Mouse (Mus musculus): ENCODE measurements around the gene Zbtb7b. TPM values are rescaled to one million over a fixed set of nuclear protein-coding genes. Genes with fewer than 3 reads are reported as not detected.

Gene Zbtb7b
- total RNA-seq, 2 experiments from 2014 or later = 5.8 to 15.2 TPM

- no peak for ATAC-seq (replicated peaks; ENCODE audit: low FRiP score, poor library complexity, severe bottlenecking)
Observed at GRCm38 (mm10) chr3:89346815-89347540, 47.6 kb downstream of the Zbtb7b start.

DNA sequence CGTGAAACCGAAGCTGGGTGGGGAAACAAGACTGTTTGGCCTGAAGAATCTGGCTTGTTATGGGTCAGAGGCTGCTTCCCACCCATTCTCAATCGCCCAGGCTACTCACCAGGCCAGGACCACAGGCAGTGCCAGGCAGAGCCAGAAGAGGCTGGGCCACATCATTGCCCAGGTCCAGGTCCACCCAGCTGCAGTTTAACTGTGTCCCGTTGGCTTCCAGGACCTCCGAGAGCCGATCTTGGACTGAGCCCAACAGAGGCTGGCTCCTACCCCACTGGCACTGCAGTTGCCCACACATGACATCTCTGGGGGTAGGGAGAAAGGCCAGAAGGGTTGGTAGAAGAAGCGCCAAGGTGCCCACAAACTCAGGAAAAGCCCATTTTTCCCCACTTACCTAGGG lies 51.3 kb downstream of the Zbtb7b start:
- ATAC-seq (replicated peaks; ENCODE audit: low FRiP score, poor library complexity, severe bottlenecking) = no peak

- no peak for ATAC-seq (replicated peaks; ENCODE audit: low FRiP score, poor library complexity, severe bottlenecking)
Observed at GRCm38 (mm10) chr3:89341794-89342193, 52.8 kb downstream of the Zbtb7b start.

DNA sequence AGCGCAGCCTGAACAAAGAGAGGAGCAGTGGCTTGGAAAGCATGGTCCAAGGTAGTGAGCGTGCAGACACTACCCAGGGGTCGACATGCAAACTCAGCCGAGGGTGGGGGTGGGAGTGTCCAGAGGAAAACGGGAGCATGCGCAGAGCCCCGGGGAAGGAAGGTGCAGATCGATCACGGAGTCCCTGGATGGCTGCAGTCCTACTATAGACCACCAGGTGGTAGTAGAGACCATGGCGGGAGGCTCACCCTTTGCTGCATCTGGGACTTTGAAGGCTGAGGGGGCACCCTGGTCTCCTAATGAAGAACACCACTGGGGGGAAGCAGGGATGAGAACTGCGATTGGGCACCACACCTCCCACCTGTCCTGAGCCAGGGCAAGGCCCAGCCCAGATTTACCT lies 54.1 kb downstream of the Zbtb7b start:
- ATAC-seq (replicated peaks; ENCODE audit: low FRiP score, poor library complexity, severe bottlenecking) = peak; percentile 58

DNA sequence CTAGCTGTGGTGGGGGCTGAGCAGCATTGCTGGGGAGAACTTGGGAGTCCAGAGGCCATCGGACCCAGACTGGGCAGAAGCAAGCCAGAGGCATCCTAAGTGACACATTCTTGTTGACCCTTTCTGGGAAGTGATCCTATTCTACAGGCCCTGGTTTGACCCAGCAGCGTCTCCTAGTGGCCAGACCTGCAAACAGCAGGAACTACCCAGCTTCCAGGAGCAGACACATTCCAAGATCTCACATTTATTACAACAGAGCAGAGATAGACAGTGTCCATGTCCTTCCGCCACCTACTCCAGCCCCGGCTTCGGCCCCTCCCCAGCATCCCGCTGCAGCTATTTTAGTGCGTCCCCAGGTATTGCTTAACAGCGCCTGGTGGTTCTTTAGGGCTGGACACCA lies 55.2 kb downstream of the Zbtb7b start:
- ATAC-seq (replicated peaks; ENCODE audit: low FRiP score, poor library complexity, severe bottlenecking) = 0 out of 2 replicates have a peak, but pooled peaks have one; percentile 47

- no peak for ATAC-seq (replicated peaks; ENCODE audit: low FRiP score, poor library complexity, severe bottlenecking)
Observed at GRCm38 (mm10) chr3:89337721-89338578, 56.6 kb downstream of the Zbtb7b start, which contains the start of gene Efna4. TSS of gene Efna4 (minus strand) at chr3:89338028.

GRCm38 (mm10) chr3:89337062-89337720 lies 57.4 kb downstream of the Zbtb7b start:
- no peak for ATAC-seq (replicated peaks; ENCODE audit: low FRiP score, poor library complexity, severe bottlenecking)

DNA sequence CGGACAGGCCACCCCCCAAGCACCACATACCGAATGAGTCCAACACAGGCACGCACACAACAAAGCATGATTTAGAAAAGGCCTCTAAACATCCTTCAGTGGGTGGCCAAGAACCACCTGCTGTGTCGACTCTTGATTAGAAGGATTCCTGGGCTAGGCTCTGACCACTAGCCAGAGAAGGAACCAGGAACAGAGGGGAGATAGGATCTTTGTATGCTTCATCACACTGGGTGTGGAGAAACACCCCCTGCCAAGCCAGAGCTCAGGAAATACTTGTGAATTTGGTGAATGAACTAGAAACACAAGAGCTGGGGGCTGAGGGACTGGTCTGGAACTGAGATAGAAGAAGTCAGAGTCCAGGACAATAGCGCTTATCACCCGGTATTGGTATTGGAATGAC lies 58.0 kb downstream of the Zbtb7b start:
- ATAC-seq (replicated peaks; ENCODE audit: low FRiP score, poor library complexity, severe bottlenecking) = no peak

GRCm38 (mm10) chr3:89333053-89333452 lies 61.5 kb downstream of the Zbtb7b start:
- ATAC-seq (replicated peaks; ENCODE audit: low FRiP score, poor library complexity, severe bottlenecking) = no peak

GRCm38 (mm10) chr3:89332476-89332875 lies 62.1 kb downstream of the Zbtb7b start:
- ATAC-seq (replicated peaks; ENCODE audit: low FRiP score, poor library complexity, severe bottlenecking) = no peak

DNA sequence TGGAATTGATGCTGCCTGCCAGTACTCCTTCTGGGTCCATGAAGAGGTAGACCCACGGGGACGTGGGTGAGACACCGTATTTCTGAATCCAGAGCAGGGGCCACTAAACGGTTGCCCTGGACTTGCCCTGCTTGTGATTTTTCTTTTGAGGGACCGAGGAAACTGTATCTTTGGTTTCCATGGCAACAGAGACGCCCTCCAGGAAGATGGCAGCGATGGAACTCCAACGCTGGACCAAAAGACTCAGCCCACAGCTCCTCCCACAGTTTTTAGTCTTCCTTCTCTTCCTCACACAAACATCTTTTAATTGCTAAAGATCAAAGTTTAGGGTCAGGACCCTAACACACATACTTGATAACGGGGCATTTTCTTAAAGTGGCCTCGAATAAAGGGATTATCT lies 62.6 kb downstream of the Zbtb7b start:
- ATAC-seq (replicated peaks; ENCODE audit: low FRiP score, poor library complexity, severe bottlenecking) = no peak

DNA sequence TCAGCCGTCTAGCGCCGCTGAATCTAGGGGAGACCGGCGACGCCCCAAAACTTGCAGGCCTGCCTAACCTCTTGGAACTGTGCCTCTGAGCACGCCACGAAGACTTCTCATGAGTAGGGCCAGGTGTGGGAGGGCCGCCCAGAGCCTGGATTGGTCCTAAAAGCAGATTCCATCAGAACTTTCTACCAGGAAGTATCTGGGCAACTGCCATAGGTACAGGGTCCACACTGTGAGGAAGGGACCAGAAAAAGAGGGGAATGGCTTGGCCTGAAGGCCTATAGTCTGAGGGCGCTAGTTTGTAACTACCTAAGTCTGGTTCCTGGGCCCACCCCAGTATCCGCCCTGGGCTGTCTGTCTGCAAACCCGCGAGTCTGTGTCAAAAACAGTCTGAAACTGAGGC lies 63.0 kb downstream of the Zbtb7b start:
- no peak for ATAC-seq (replicated peaks; ENCODE audit: low FRiP score, poor library complexity, severe bottlenecking)

DNA sequence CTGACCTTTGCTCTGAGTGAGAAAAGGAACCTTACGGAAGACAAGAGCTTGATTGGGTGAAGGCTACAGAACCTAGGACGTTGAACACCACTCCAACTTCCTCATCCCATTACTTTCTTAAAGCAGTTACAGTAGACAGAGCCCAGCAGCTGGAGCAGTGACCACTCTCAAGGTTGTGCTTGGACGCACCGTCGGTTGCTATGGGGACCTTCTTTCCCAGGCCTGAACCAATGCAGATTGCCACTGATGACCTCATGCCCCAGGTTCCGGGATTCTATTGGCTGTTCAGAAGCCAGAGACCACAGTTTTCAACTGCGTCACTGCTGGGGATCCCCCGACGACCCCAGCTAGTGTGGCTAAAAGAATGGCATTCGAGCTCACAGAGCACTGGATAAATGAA lies 63.6 kb downstream of the Zbtb7b start:
- ATAC-seq (replicated peaks; ENCODE audit: low FRiP score, poor library complexity, severe bottlenecking) = no peak

DNA sequence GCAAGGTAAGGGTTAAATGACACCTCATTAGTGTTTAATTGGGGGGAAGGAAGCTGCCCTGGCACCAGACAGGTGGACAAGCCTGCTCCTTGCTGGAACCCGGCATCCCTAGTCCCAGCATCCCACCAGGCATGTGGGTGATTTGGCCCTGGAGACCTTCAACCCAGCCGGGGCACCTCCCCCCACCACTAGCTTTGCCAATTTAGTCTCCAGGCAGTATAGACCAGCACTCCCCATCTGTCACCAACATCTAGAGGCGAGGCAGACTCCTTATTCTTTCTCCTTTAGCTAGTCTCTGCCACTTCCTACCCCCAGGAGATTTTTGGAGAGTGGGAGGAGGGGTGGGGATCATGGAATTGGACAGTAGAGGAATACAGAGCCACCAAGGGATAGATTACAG lies 64.2 kb downstream of the Zbtb7b start:
- ATAC-seq (replicated peaks; ENCODE audit: low FRiP score, poor library complexity, severe bottlenecking) = no peak

DNA sequence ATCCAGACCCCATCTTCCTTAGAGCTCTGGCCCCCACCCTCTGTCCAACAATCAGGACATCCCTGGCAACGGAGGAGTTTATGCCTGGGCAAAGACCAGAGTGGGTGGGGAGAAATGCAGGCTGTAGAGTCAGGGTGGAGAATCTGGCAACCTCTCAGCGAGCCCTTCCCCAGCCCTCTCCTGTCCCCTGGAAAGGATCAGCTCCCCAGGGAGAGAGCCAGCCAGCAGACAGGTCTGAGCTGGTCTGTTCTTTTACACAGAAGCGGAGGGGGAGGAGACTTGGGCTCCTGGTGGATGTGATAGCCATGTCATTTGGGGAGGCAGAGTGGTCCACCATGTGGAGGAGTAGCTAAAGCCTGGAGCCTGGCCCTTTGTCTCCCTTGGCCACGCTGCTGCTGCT lies 66.0 kb downstream of the Zbtb7b start:
- ATAC-seq (replicated peaks; ENCODE audit: low FRiP score, poor library complexity, severe bottlenecking) = no peak

Other genes with a start within 250 kb of the Zbtb7b start
- gene Hcn3, start 234.6 kb downstream of the Zbtb7b start, total RNA-seq (2015; ENCODE audit: low replicate concordance) = not detected in 2 replicates
- gene Hcn3, start 234.6 kb downstream of the Zbtb7b start, total RNA-seq (2017; ENCODE audit: low replicate concordance) = 1.3 TPM in 1 of 2 replicates, not detected in the other
- 16.3 and 37.9 TPM in 2 replicates for gene Clk2, start 230.0 kb downstream of the Zbtb7b start, total RNA-seq (2015; ENCODE audit: low replicate concordance)
- 24.4 and 47.4 TPM in 2 replicates for gene Clk2, start 230.0 kb downstream of the Zbtb7b start, total RNA-seq (2017; ENCODE audit: low replicate concordance)
- gene Scamp3, start 217.3 kb downstream of the Zbtb7b start, total RNA-seq (2015; ENCODE audit: low replicate concordance) = 20.3 and 24.0 TPM in 2 replicates
- gene Scamp3, start 217.3 kb downstream of the Zbtb7b start, total RNA-seq (2017; ENCODE audit: low replicate concordance) = 3.5 and 5.8 TPM in 2 replicates
- gene Fam189b, start 211.6 kb downstream of the Zbtb7b start, total RNA-seq (2015; ENCODE audit: low replicate concordance) = 3.3 and 18.6 TPM in 2 replicates
- 1.8 TPM in 1 of 2 replicates, not detected in the other for gene Fam189b, start 211.6 kb downstream of the Zbtb7b start, total RNA-seq (2017; ENCODE audit: low replicate concordance)
- 11.1 and 18.8 TPM in 2 replicates for gene Gba, start 191.8 kb downstream of the Zbtb7b start, total RNA-seq (2015; ENCODE audit: low replicate concordance)
- gene Gba, start 191.8 kb downstream of the Zbtb7b start, total RNA-seq (2017; ENCODE audit: low replicate concordance) = 12.9 and 13.2 TPM in 2 replicates
- gene Thbs3, start 179.6 kb downstream of the Zbtb7b start, total RNA-seq (2015; ENCODE audit: low replicate concordance) = not detected in 2 replicates
- gene Thbs3, start 179.6 kb downstream of the Zbtb7b start, total RNA-seq (2017; ENCODE audit: low replicate concordance) = 1.7 TPM in 1 of 2 replicates, not detected in the other
- gene Mtx1, start 167.7 kb downstream of the Zbtb7b start, total RNA-seq (2015; ENCODE audit: low replicate concordance) = 4.0 and 13.4 TPM in 2 replicates
- gene Mtx1, start 167.7 kb downstream of the Zbtb7b start, total RNA-seq (2017; ENCODE audit: low replicate concordance) = 8.6 and 13.4 TPM in 2 replicates
- not detected in 2 replicates for gene Muc1, start 165.7 kb downstream of the Zbtb7b start, total RNA-seq (2015; ENCODE audit: low replicate concordance)
- gene Muc1, start 165.7 kb downstream of the Zbtb7b start, total RNA-seq (2017; ENCODE audit: low replicate concordance) = not detected in 2 replicates
- gene Krtcap2, start 148.8 kb downstream of the Zbtb7b start, total RNA-seq (2015; ENCODE audit: low replicate concordance) = 47.0 and 49.8 TPM in 2 replicates
- 17.8 and 31.8 TPM in 2 replicates for gene Krtcap2, start 148.8 kb downstream of the Zbtb7b start, total RNA-seq (2017; ENCODE audit: low replicate concordance)
- gene Trim46, start 148.5 kb downstream of the Zbtb7b start, total RNA-seq (2015; ENCODE audit: low replicate concordance) = not detected in 2 replicates
- not detected in 2 replicates for gene Trim46, start 148.5 kb downstream of the Zbtb7b start, total RNA-seq (2017; ENCODE audit: low replicate concordance)
- gene Dpm3, start 135.4 kb downstream of the Zbtb7b start, total RNA-seq (2015; ENCODE audit: low replicate concordance) = 16.1 and 42.3 TPM in 2 replicates
- 4.3 TPM in 1 of 2 replicates, not detected in the other for gene Dpm3, start 135.4 kb downstream of the Zbtb7b start, total RNA-seq (2017; ENCODE audit: low replicate concordance)
- 8.8 and 12.9 TPM in 2 replicates for gene Slc50a1, start 124.2 kb downstream of the Zbtb7b start, total RNA-seq (2015; ENCODE audit: low replicate concordance)
- gene Slc50a1, start 124.2 kb downstream of the Zbtb7b start, total RNA-seq (2017; ENCODE audit: low replicate concordance) = 10.9 and 11.5 TPM in 2 replicates
- not detected in 2 replicates for gene Efna1, start 113.6 kb downstream of the Zbtb7b start, total RNA-seq (2015; ENCODE audit: low replicate concordance)
- gene Efna1, start 113.6 kb downstream of the Zbtb7b start, total RNA-seq (2017; ENCODE audit: low replicate concordance) = not detected in 2 replicates
- gene Efna3, start 71.8 kb downstream of the Zbtb7b start, total RNA-seq (2015; ENCODE audit: low replicate concordance) = not detected in 2 replicates
- not detected in 2 replicates for gene Efna3, start 71.8 kb downstream of the Zbtb7b start, total RNA-seq (2017; ENCODE audit: low replicate concordance)
- gene Efna4, start 56.7 kb downstream of the Zbtb7b start, total RNA-seq (2015; ENCODE audit: low replicate concordance) = not detected in 2 replicates
- not detected in 2 replicates for gene Efna4, start 56.7 kb downstream of the Zbtb7b start, total RNA-seq (2017; ENCODE audit: low replicate concordance)
- 25.3 and 34.2 TPM in 2 replicates for gene Adam15, start 44.8 kb downstream of the Zbtb7b start, total RNA-seq (2015; ENCODE audit: low replicate concordance)
- gene Adam15, start 44.8 kb downstream of the Zbtb7b start, total RNA-seq (2017; ENCODE audit: low replicate concordance) = 5.0 and 14.1 TPM in 2 replicates
- gene Dcst2, start 32.8 kb downstream of the Zbtb7b start, total RNA-seq (2015; ENCODE audit: low replicate concordance) = not detected in 2 replicates
- not detected in 2 replicates for gene Dcst2, start 32.8 kb downstream of the Zbtb7b start, total RNA-seq (2017; ENCODE audit: low replicate concordance)
- gene Dcst1, start 29.5 kb downstream of the Zbtb7b start, total RNA-seq (2015; ENCODE audit: low replicate concordance) = not detected in 2 replicates
- gene Dcst1, start 29.5 kb downstream of the Zbtb7b start, total RNA-seq (2017; ENCODE audit: low replicate concordance) = not detected in 2 replicates
- 0.63 and 3.7 TPM in 2 replicates for gene Lenep, start 8.0 kb upstream of the Zbtb7b start, total RNA-seq (2015; ENCODE audit: low replicate concordance)
- gene Lenep, start 8.0 kb upstream of the Zbtb7b start, total RNA-seq (2017; ENCODE audit: low replicate concordance) = 0.17 TPM in 1 of 2 replicates, not detected in the other
- gene Flad1, start 17.1 kb upstream of the Zbtb7b start, total RNA-seq (2015; ENCODE audit: low replicate concordance) = 2.1 and 6.3 TPM in 2 replicates
- gene Flad1, start 17.1 kb upstream of the Zbtb7b start, total RNA-seq (2017; ENCODE audit: low replicate concordance) = 1.8 and 3.1 TPM in 2 replicates
- gene Cks1b, start 23.6 kb upstream of the Zbtb7b start, total RNA-seq (2015; ENCODE audit: low replicate concordance) = 67.9 and 79.9 TPM in 2 replicates
- gene Cks1b, start 23.6 kb upstream of the Zbtb7b start, total RNA-seq (2017; ENCODE audit: low replicate concordance) = 37.4 and 42.1 TPM in 2 replicates
- 14.4 and 25.2 TPM in 2 replicates for gene Shc1, start 23.7 kb upstream of the Zbtb7b start, total RNA-seq (2015; ENCODE audit: low replicate concordance)
- gene Shc1, start 23.7 kb upstream of the Zbtb7b start, total RNA-seq (2017; ENCODE audit: low replicate concordance) = 21.3 and 24.1 TPM in 2 replicates
- gene Pygo2, start 35.4 kb upstream of the Zbtb7b start, total RNA-seq (2015; ENCODE audit: low replicate concordance) = 9.8 and 11.5 TPM in 2 replicates
- 5.6 and 12.4 TPM in 2 replicates for gene Pygo2, start 35.4 kb upstream of the Zbtb7b start, total RNA-seq (2017; ENCODE audit: low replicate concordance)
- gene Pbxip1, start 41.9 kb upstream of the Zbtb7b start, total RNA-seq (2015; ENCODE audit: low replicate concordance) = 3.8 and 4.2 TPM in 2 replicates
- 6.2 and 8.6 TPM in 2 replicates for gene Pbxip1, start 41.9 kb upstream of the Zbtb7b start, total RNA-seq (2017; ENCODE audit: low replicate concordance)
- gene Pmvk, start 59.8 kb upstream of the Zbtb7b start, total RNA-seq (2015; ENCODE audit: low replicate concordance) = 5.4 and 8.1 TPM in 2 replicates
- 6.6 and 10.1 TPM in 2 replicates for gene Pmvk, start 59.8 kb upstream of the Zbtb7b start, total RNA-seq (2017; ENCODE audit: low replicate concordance)
- not detected in 2 replicates for gene Kcnn3, start 125.4 kb upstream of the Zbtb7b start, total RNA-seq (2015; ENCODE audit: low replicate concordance)
- gene Kcnn3, start 125.4 kb upstream of the Zbtb7b start, total RNA-seq (2017; ENCODE audit: low replicate concordance) = 0.26 TPM in 1 of 2 replicates, not detected in the other

All from erythroblast, adult 5-6 weeks (primary cell).